ENCODE assay signal across 8 mouse cellular contexts in genomic region chr8:123807024-123807431, GRCm38 (mm10). TPM values are rescaled to one million over a fixed set of nuclear protein-coding genes. Genes with fewer than 3 reads are reported as not detected.
DNase-seq lines count a peak whose midpoint lies in the region; ATAC-seq and TF ChIP-seq lines count a peak whose summit lies in the region.

No protein-coding gene starts in this region.

- H3K27me3 ChIP-seq in neural tube, embryonic 11.5 days (ENCODE audit: control insufficient read depth, insufficient read depth, low read length) = no peaks in the 10 kb centered on the region
- H3K27me3 ChIP-seq in forebrain, embryonic 13.5 days = no peaks in the 10 kb centered on the region
- H3K27me3 ChIP-seq in kidney, adult 2 months (replicated peaks; ENCODE audit: control insufficient read depth, insufficient read depth, low read length) = no peaks in the 10 kb centered on the region

- peaks cover 17% of the 10 kb centered on the region for H3K4me1 ChIP-seq in neural tube, embryonic 11.5 days (ENCODE audit: control insufficient read depth, insufficient read depth, low read length)
- peaks cover 34% of the 10 kb centered on the region for H3K4me1 ChIP-seq in forebrain, embryonic 13.5 days
- H3K4me1 ChIP-seq in kidney, adult 2 months (ENCODE audit: control insufficient read depth, insufficient read depth, low read length) = peaks cover 17% of the 10 kb centered on the region

- WGBS in neural tube, embryonic 11.5 days = 17% methylated on average over 14 of the region's 14 CpGs
- WGBS in forebrain, embryonic 13.5 days = 5% methylated on average over 14 of the region's 14 CpGs
- 2% methylated on average over 14 of the region's 14 CpGs for WGBS in kidney, adult 2 months

- no peaks in the 10 kb centered on the region for H3K9me3 ChIP-seq in neural tube, embryonic 11.5 days (ENCODE audit: control insufficient read depth, low read length)
- no peaks in the 10 kb centered on the region for H3K9me3 ChIP-seq in forebrain, embryonic 13.5 days (replicated peaks)

- H3K36me3 ChIP-seq in neural tube, embryonic 11.5 days (ENCODE audit: control insufficient read depth, insufficient read depth, low read length) = peaks cover 2% of the 10 kb centered on the region; the same call in 1 of the 2 replicates
- 0 out of 2 replicates have a peak, but pooled peaks cover 2% of the 10 kb centered on the region for H3K36me3 ChIP-seq in forebrain, embryonic 13.5 days (ENCODE audit: poor library complexity, severe bottlenecking)
- H3K36me3 ChIP-seq in kidney, adult 2 months (ENCODE audit: control insufficient read depth, insufficient read depth, low read length) = no peaks in the 10 kb centered on the region

- no peak for ATAC-seq in neural tube, embryonic 11.5 days (ENCODE audit: insufficient read depth, low FRiP score, low TSS enrichment)
- ATAC-seq in forebrain, embryonic 13.5 days = no peak; the same call in 1 of the 2 replicates

- no peak overlapping the region for H3K27ac ChIP-seq in neural tube, embryonic 11.5 days (ENCODE audit: low read depth, low read length)
- H3K27ac ChIP-seq in forebrain, embryonic 13.5 days = no peak overlapping the region
- H3K27ac ChIP-seq in kidney, adult 2 months (ENCODE audit: insufficient read depth, low read depth, low read length) = peak overlapping the region; percentile 37

- peak overlapping the region; percentile 87 for H3K4me3 ChIP-seq in neural tube, embryonic 11.5 days (ENCODE audit: low read depth, low read length)
- H3K4me3 ChIP-seq in forebrain, embryonic 13.5 days = peak overlapping the region; percentile 65
- H3K4me3 ChIP-seq in kidney, adult 2 months (ENCODE audit: insufficient read depth, low read depth, low read length) = peak overlapping the region; percentile 44

- TF ChIP-seq CTCF in kidney, adult 2 months (conservative IDR thresholded peaks at IDR 0.05; ENCODE audit: insufficient read depth, insufficient read length, low read depth, low read length) = no peak

- DNase-seq in neural tube, embryonic 11.5 days (ENCODE audit: low spot score) = peak; percentile 42
- DNase-seq in neural tube, embryonic 10.5 days (ENCODE audit: extremely low spot score, low spot score) = no peak
- peak; percentile 76 for DNase-seq in kidney, adult 2 months
- peak; percentile 36 for DNase-seq in lung, postnatal 10 days
- no peak for DNase-seq in frontal cortex, postnatal 14 days (ENCODE audit: low spot score in 2 of 2)
- DNase-seq in B cell, adult 2 months = no peak
- DNase-seq in cerebellum, postnatal 36 days = no peak

- H3K4me2 ChIP-seq in neural tube, embryonic 11.5 days (ENCODE audit: low read depth) = peak overlapping the region; percentile 48
- peak overlapping the region; percentile 89 for H3K4me2 ChIP-seq in forebrain, embryonic 13.5 days

- TF ChIP-seq POLR2A in kidney, adult 2 months (IDR thresholded peaks at IDR 0.05; ENCODE audit: low read depth, low read length) = no peak

- H3K9ac ChIP-seq in neural tube, embryonic 11.5 days (ENCODE audit: low read length) = no peak overlapping the region; the same call in 1 of the 2 replicates
- H3K9ac ChIP-seq in forebrain, embryonic 13.5 days = peak overlapping the region; percentile 79

RNA-seq across cellular contexts. Expression of gene Rab4a, which starts 1.2 kb away (rescaled TPM):
- 66.1 and 71.4 TPM in 2 replicates for polyA plus RNA-seq in neural tube, embryonic 11.5 days (2014; fragmentation: Nextera tagmentation; extraction: Ambion mirVana)
- polyA plus RNA-seq in forebrain, embryonic 13.5 days (2015; fragmentation: Nextera tagmentation; extraction: Ambion mirVana) = 70.9 and 72.2 TPM in 2 replicates
- polyA plus RNA-seq in kidney, adult 2 months (2012; rRNA removed) = 38.8 and 42.7 TPM in 2 replicates

RNA-seq across cellular contexts. Expression of gene Ccsap, which starts 53.0 kb away (rescaled TPM):
- polyA plus RNA-seq in neural tube, embryonic 11.5 days (2014; fragmentation: Nextera tagmentation; extraction: Ambion mirVana) = 6.3 and 6.7 TPM in 2 replicates
- 6.4 and 7.4 TPM in 2 replicates for polyA plus RNA-seq in forebrain, embryonic 13.5 days (2015; fragmentation: Nextera tagmentation; extraction: Ambion mirVana)
- polyA plus RNA-seq in kidney, adult 2 months (2012; rRNA removed) = 0.22 and 0.30 TPM in 2 replicates

Comparison
In these comparisons a context has a peak if more than half of its experiments do, and no peak if none do; other contexts are left out.
1. DNase-seq: peak in neural tube, embryonic 11.5 days (single experiment), kidney, adult 2 months (single experiment) and lung, postnatal 10 days (single experiment); none in neural tube, embryonic 10.5 days (single experiment), frontal cortex, postnatal 14 days (0 of 2), B cell, adult 2 months (0 of 2) and cerebellum, postnatal 36 days (0 of 2).
2. Peak in every context shown above with its lines, with median percentiles within 50 percentile points of each other: H3K4me3 ChIP-seq.